In the genomic region with DNA sequence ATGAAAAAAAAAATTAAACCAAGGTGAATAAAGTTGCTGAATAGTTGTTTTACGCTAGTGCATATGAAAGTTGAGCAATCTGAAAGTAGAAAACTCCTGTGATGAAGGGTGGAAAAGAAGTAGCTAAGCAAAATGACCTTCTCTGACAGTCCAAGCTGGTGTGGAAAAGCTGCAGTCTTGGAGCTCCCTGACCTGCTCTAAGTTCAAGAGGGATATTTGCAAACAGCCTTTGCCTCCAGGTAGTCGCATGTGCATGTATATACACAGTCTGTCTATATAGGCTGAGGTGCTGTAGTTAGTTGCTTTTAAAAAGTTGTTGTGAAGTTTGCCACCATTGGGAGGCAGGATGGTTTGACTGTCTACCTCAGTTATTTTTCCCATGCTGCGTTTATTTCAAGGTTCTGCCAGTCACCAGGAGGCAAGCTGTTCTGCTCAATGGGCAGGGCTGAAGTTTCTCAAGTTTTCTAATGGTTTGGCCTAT, we compare ENCODE assay signal across 7 mouse cellular contexts. TPM values are rescaled to one million over a fixed set of nuclear protein-coding genes. Genes with fewer than 3 reads are reported as not detected.
DNase-seq lines count a peak whose midpoint lies in the region; ATAC-seq and TF ChIP-seq lines count a peak whose summit lies in the region.

No protein-coding gene starts in this region.

- WGBS in lung, embryonic 14.5 days, result 5% methylated on average over 3 of the region's 3 CpGs
- WGBS in embryonic facial prominence, embryonic 14.5 days, result 8% methylated on average over 3 of the region's 3 CpGs
- 5% methylated on average over 3 of the region's 3 CpGs for WGBS in intestine, postnatal 0 days
- WGBS in neural tube, embryonic 15.5 days, result 10% methylated on average over 3 of the region's 3 CpGs

- H3K27ac ChIP-seq in lung, embryonic 14.5 days (ENCODE audit: low read depth), result no peak overlapping the region
- no peak overlapping the region for H3K27ac ChIP-seq in embryonic facial prominence, embryonic 14.5 days (replicated peaks; ENCODE audit: low read depth, low read length)
- H3K27ac ChIP-seq in intestine, postnatal 0 days (ENCODE audit: low read depth, low read length), result 0 out of 2 replicates have a peak overlapping the region, but pooled peaks have one; percentile 17
- no peak overlapping the region for H3K27ac ChIP-seq in neural tube, embryonic 15.5 days (replicated peaks)

- peak; percentile 30 for DNase-seq in lung, embryonic 14.5 days
- DNase-seq in lung, postnatal 25 days (ENCODE audit: low spot score), result no peak
- no peak for DNase-seq in embryonic facial prominence, embryonic 14.5 days (ENCODE audit: low spot score)
- DNase-seq in thymus, postnatal 36 days, result no peak
- no peak for DNase-seq in adrenal gland, postnatal 10 days

- no peak for ATAC-seq in lung, embryonic 14.5 days (ENCODE audit: insufficient read depth)
- ATAC-seq in embryonic facial prominence, embryonic 14.5 days (ENCODE audit: low read depth), result no peak
- ATAC-seq in intestine, postnatal 0 days, result no peak
- ATAC-seq in neural tube, embryonic 15.5 days (ENCODE audit: low FRiP score), result no peak

- no peaks in the 10 kb centered on the region for H3K36me3 ChIP-seq in lung, embryonic 14.5 days (ENCODE audit: insufficient read depth)
- H3K36me3 ChIP-seq in embryonic facial prominence, embryonic 14.5 days (ENCODE audit: control insufficient read depth, insufficient read depth, low read length), result no peaks in the 10 kb centered on the region
- no peaks in the 10 kb centered on the region for H3K36me3 ChIP-seq in intestine, postnatal 0 days (ENCODE audit: control insufficient read depth, insufficient read depth)
- H3K36me3 ChIP-seq in neural tube, embryonic 15.5 days, result no peaks in the 10 kb centered on the region

- no peaks in the 10 kb centered on the region for H3K9me3 ChIP-seq in lung, embryonic 14.5 days (ENCODE audit: low read depth, low read length)
- no peaks in the 10 kb centered on the region for H3K9me3 ChIP-seq in embryonic facial prominence, embryonic 14.5 days (ENCODE audit: control insufficient read depth, low read length)
- H3K9me3 ChIP-seq in intestine, postnatal 0 days (ENCODE audit: control insufficient read depth), result no peaks in the 10 kb centered on the region
- H3K9me3 ChIP-seq in neural tube, embryonic 15.5 days (replicated peaks), result no peaks in the 10 kb centered on the region

- no peak for TF ChIP-seq CTCF in lung, embryonic 14.5 days (IDR thresholded peaks at IDR 0.05; ENCODE audit: low read depth)
- peak; percentile 20; the same call in 1 of the 2 replicates for TF ChIP-seq CTCF in intestine, postnatal 0 days (IDR thresholded peaks at IDR 0.05; ENCODE audit: low read depth)

- no peaks in the 10 kb centered on the region for H3K27me3 ChIP-seq in lung, embryonic 14.5 days (ENCODE audit: insufficient read depth, low read length)
- H3K27me3 ChIP-seq in embryonic facial prominence, embryonic 14.5 days (replicated peaks; ENCODE audit: control insufficient read depth, insufficient read depth, low read length), result no peaks in the 10 kb centered on the region
- H3K27me3 ChIP-seq in intestine, postnatal 0 days (replicated peaks; ENCODE audit: control insufficient read depth, insufficient read depth, low read length), result no peaks in the 10 kb centered on the region
- H3K27me3 ChIP-seq in neural tube, embryonic 15.5 days (replicated peaks), result no peaks in the 10 kb centered on the region

- H3K4me3 ChIP-seq in lung, embryonic 14.5 days (ENCODE audit: low read depth, low read length), result peak overlapping the region; percentile 58
- H3K4me3 ChIP-seq in embryonic facial prominence, embryonic 14.5 days (ENCODE audit: low read depth, low read length), result peak overlapping the region; percentile 62
- H3K4me3 ChIP-seq in intestine, postnatal 0 days (ENCODE audit: low read depth, low read length), result peak overlapping the region; percentile 83
- peak overlapping the region; percentile 86 for H3K4me3 ChIP-seq in neural tube, embryonic 15.5 days (replicated peaks)

- H3K4me2 ChIP-seq in lung, embryonic 14.5 days, result peak overlapping the region; percentile 79
- H3K4me2 ChIP-seq in embryonic facial prominence, embryonic 14.5 days (ENCODE audit: low read depth, low read length), result peak overlapping the region; percentile 56
- peak overlapping the region; percentile 86 for H3K4me2 ChIP-seq in intestine, postnatal 0 days (replicated peaks; ENCODE audit: low read depth)
- H3K4me2 ChIP-seq in neural tube, embryonic 15.5 days, result peak overlapping the region; percentile 70

- peaks cover 37% of the 10 kb centered on the region for H3K4me1 ChIP-seq in lung, embryonic 14.5 days (ENCODE audit: insufficient read depth)
- peaks cover 35% of the 10 kb centered on the region for H3K4me1 ChIP-seq in embryonic facial prominence, embryonic 14.5 days (ENCODE audit: control insufficient read depth, insufficient read depth, low read length)
- H3K4me1 ChIP-seq in intestine, postnatal 0 days (replicated peaks; ENCODE audit: control insufficient read depth, insufficient read depth, low read length), result peaks cover 6% of the 10 kb centered on the region; the same call in 1 of the 2 replicates
- H3K4me1 ChIP-seq in neural tube, embryonic 15.5 days, result peaks cover 60% of the 10 kb centered on the region

- peak overlapping the region; percentile 97 for H3K9ac ChIP-seq in lung, embryonic 14.5 days
- H3K9ac ChIP-seq in embryonic facial prominence, embryonic 14.5 days (ENCODE audit: low read depth, low read length), result peak overlapping the region; percentile 90
- H3K9ac ChIP-seq in intestine, postnatal 0 days (ENCODE audit: low read depth, low read length), result no peak overlapping the region
- peak overlapping the region; percentile 14; the same call in 1 of the 2 replicates for H3K9ac ChIP-seq in neural tube, embryonic 15.5 days (replicated peaks)

RNA-seq across cellular contexts. Expression of gene Etv6, which starts 1.5 kb away (rescaled TPM):
- polyA plus RNA-seq in lung, embryonic 14.5 days (2014; fragmentation: Nextera tagmentation; extraction: Ambion mirVana), result 20.4 and 21.4 TPM in 2 replicates
- 12.0 and 12.4 TPM in 2 replicates for polyA plus RNA-seq in embryonic facial prominence, embryonic 14.5 days (2014; fragmentation: Nextera tagmentation; extraction: Ambion mirVana)
- 7.8 and 9.4 TPM in 2 replicates for polyA plus RNA-seq in intestine, postnatal 0 days (2015; fragmentation: Nextera tagmentation; extraction: Ambion mirVana)
- 5.8 and 9.1 TPM in 2 replicates for polyA plus RNA-seq in neural tube, embryonic 15.5 days (2015; fragmentation: Nextera tagmentation; extraction: Ambion mirVana)
- total RNA-seq in adrenal gland, postnatal 10 days (2021), result 10 to 100 TPM; 28.2 to 31.4 TPM
